Comparison of ENCODE assay signal across 19 mouse cellular contexts in the genomic region with DNA sequence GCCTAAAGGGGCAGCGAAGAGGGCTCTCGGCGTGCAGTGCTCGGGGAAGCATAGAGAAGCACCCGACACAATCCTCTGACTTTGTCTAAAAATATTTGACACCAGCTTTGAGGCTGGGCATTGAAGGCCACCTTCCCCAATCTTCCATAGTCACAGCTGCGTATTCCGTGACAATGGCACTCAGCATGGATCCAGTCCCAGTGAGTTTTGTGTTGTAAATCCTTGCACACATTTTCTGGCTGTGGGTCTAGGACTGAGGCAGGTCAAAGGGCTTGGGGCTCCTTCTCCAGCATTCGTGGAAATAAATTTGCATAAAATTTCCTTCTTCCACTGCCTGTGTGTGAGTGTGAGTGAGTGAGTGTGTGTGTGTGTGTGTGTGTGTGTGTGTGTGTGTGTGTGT. TPM values are rescaled to one million over a fixed set of nuclear protein-coding genes. Genes with fewer than 3 reads are reported as not detected.
"Had no signal": no experiment of that assay in that cellular context is flagged by ENCODE, and none has a peak within 500 bp of the region (broad histone marks: within the 10 kb centered on the region; RNA-seq: fewer than 3 reads in every experiment).

No protein-coding gene starts in this region.

- H3K27me3 ChIP-seq: liver, embryonic 13.5 days had no signal

- H3K36me3 ChIP-seq: liver, embryonic 13.5 days had no signal

- H3K4me3 ChIP-seq: left cerebral cortex, adult 2 months; liver, embryonic 13.5 days; myocyte had no signal

- H3K9ac ChIP-seq: liver, embryonic 13.5 days had no signal

- ATAC-seq: hindbrain, postnatal 0 days; inflammation-experienced regulatory T-cells, adult 6 months; intestine, embryonic 16.5 days had no signal

- H3K9me3 ChIP-seq: liver, embryonic 13.5 days had no signal

- DNase-seq: kidney, adult 18-20 months; kidney, adult 9 months; kidney, postnatal 14 days; kidney, postnatal 4 days; layer of hippocampus, adult 9-11 months; layer of hippocampus, postnatal 36 days; liver, embryonic 13.5 days; lung, adult 2 months; lung, postnatal 14 days; lung, postnatal 4 days; retina, postnatal 1 day; thymus, adult 18-20 months; thymus, postnatal 4 days had no signal

- H3K4me1 ChIP-seq: liver, embryonic 13.5 days had no signal

- H3K27ac ChIP-seq: left cerebral cortex, adult 2 months; liver, embryonic 13.5 days had no signal

- H3K4me2 ChIP-seq: liver, embryonic 13.5 days had no signal

RNA-seq across cellular contexts. Expression of gene Phactr3, which starts 51.2 kb away (rescaled TPM):
- total RNA-seq: liver, adult 2 months had no signal
- polyA plus RNA-seq: liver, adult 2 months; myocyte had no signal
